Mouse (Mus musculus): Measurements from ENCODE around the gene Numa1. TPM values are rescaled to one million over a fixed set of nuclear protein-coding genes. Genes with fewer than 3 reads are reported as not detected.

Gene Numa1
- polyA plus RNA-seq, 1 experiment from 2014 or later: 66.2 TPM

Other genes starting within 250 kb of the Numa1 start
- gene Phox2a, start 115.8 kb upstream of the Numa1 start, polyA plus RNA-seq (2015; fragmentation: Nextera tagmentation; extraction: Ambion mirVana): 0.10 TPM in 1 of 2 replicates, not detected in the other
- gene Inppl1, start 95.9 kb upstream of the Numa1 start, polyA plus RNA-seq (2015; fragmentation: Nextera tagmentation; extraction: Ambion mirVana): 23.9 and 31.8 TPM in 2 replicates
- gene Folr2, start 76.9 kb upstream of the Numa1 start, polyA plus RNA-seq (2015; fragmentation: Nextera tagmentation; extraction: Ambion mirVana): 0.67 and 0.75 TPM in 2 replicates
- gene Anapc15, start 70.4 kb upstream of the Numa1 start, polyA plus RNA-seq (2015; fragmentation: Nextera tagmentation; extraction: Ambion mirVana): 95.4 and 106 TPM in 2 replicates
- 8.6 and 20.1 TPM in 2 replicates for gene Folr1, start 63.3 kb upstream of the Numa1 start, polyA plus RNA-seq (2015; fragmentation: Nextera tagmentation; extraction: Ambion mirVana)
- 152 and 158 TPM in 2 replicates for gene Lamtor1, start 28.2 kb upstream of the Numa1 start, polyA plus RNA-seq (2015; fragmentation: Nextera tagmentation; extraction: Ambion mirVana)
- gene Tomt, start 27.8 kb upstream of the Numa1 start, polyA plus RNA-seq (2015; fragmentation: Nextera tagmentation; extraction: Ambion mirVana): 0.57 and 0.59 TPM in 2 replicates
- gene Lrrc51, start 216 bp upstream of the Numa1 start, polyA plus RNA-seq (2015; fragmentation: Nextera tagmentation; extraction: Ambion mirVana): 8.0 and 11.7 TPM in 2 replicates
- 4.5 and 4.6 TPM in 2 replicates for gene Il18bp, start 84.6 kb downstream of the Numa1 start, polyA plus RNA-seq (2015; fragmentation: Nextera tagmentation; extraction: Ambion mirVana)
- 30.7 TPM in 2 replicates for gene Rnf121, start 131.4 kb downstream of the Numa1 start, polyA plus RNA-seq (2015; fragmentation: Nextera tagmentation; extraction: Ambion mirVana)
- 46.3 and 47.3 TPM in 2 replicates for gene Xndc1, start 131.4 kb downstream of the Numa1 start, polyA plus RNA-seq (2015; fragmentation: Nextera tagmentation; extraction: Ambion mirVana)
- gene Xntrpc, start 131.6 kb downstream of the Numa1 start, polyA plus RNA-seq (2015; fragmentation: Nextera tagmentation; extraction: Ambion mirVana): 1.8 and 2.1 TPM in 2 replicates
- gene Trpc2, start 149.0 kb downstream of the Numa1 start, polyA plus RNA-seq (2015; fragmentation: Nextera tagmentation; extraction: Ambion mirVana): not detected in 2 replicates
- 0.23 and 0.53 TPM in 2 replicates for gene Art1, start 167.6 kb downstream of the Numa1 start, polyA plus RNA-seq (2015; fragmentation: Nextera tagmentation; extraction: Ambion mirVana)
- 1.3 and 1.7 TPM in 2 replicates for gene Art5, start 175.4 kb downstream of the Numa1 start, polyA plus RNA-seq (2015; fragmentation: Nextera tagmentation; extraction: Ambion mirVana)
- not detected in 2 replicates for gene Chrna10, start 182.7 kb downstream of the Numa1 start, polyA plus RNA-seq (2015; fragmentation: Nextera tagmentation; extraction: Ambion mirVana)

Data from forebrain, embryonic 13.5 days (tissue).